Mouse (Mus musculus): ENCODE results near the gene Cdh23. TPM values are rescaled to one million over a fixed set of nuclear protein-coding genes. Genes with fewer than 3 reads are reported as not detected.

Cdh23 gene
- polyA plus RNA-seq, 1 experiment: 0.19 TPM

DNA sequence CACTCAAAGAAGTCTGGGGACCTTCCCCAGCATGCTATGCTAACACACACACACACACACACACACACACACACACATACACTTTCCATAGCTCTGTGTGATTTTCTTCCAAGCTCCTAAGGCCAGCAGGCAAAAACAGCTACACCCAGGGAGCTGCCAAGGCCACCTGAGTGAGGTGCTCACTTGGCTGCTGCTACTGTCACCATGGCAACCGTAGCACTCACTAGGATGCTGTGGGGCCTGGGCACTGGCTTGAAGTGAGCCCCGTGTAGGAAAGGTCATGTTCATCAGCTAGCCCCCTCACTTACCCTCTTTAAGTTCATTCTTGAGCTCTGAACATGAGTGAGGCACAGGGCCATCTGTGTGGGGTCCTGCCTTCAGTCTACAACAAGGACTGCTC, 204.8 kb downstream of the Cdh23 start:
- Histone ChIP-seq H3ac (ENCODE audit: control insufficient read depth, insufficient read length, low read depth) (no peak overlapping the region), H3K27me3 (ENCODE audit: control insufficient read depth, insufficient read depth, insufficient read length) (peaks cover 61% of the 10 kb centered on the region), H3K36me3 (ENCODE audit: control insufficient read depth, insufficient read depth) (no peaks in the 10 kb centered on the region), H3K79me2 (ENCODE audit: control insufficient read depth, insufficient read depth) (no peaks in the 10 kb centered on the region), H3K79me3 (ENCODE audit: low read depth) (no peaks in the 10 kb centered on the region), H3K4me3 (ENCODE audit: insufficient read depth, poor library complexity, severe bottlenecking) (no peak overlapping the region)
- TF ChIP-seq CEBPB (IDR thresholded peaks at IDR 0.05; ENCODE audit: low read depth) (no peak), FOSL1 (IDR thresholded peaks at IDR 0.05; ENCODE audit: insufficient read depth, low read length, poor library complexity, severe bottlenecking) (no peak), MAX (IDR thresholded peaks at IDR 0.05) (no peak), USF1 (IDR thresholded peaks at IDR 0.05; ENCODE audit: low read depth) (no peak)

DNA sequence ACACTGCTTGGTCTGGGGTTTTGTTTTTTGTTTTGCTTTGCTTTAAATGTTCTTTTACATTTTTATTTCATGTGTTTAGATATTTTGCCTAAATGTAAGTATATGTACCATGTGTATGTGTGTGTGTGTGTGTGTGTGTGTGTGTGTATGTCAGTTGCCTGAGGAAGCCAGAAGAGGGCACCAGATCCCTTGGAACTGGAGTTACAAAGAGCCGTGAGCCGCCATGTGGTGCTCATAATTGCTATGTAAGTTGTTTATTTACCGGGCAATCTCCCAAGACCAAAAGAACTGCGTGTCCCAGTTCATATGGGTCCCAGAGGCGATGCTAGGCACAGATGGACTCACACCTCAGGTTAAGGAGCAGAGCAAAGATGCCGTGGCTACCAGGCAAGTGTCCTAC, 214.9 kb downstream of the Cdh23 start:
- no peak overlapping the region for H3ac ChIP-seq (ENCODE audit: control insufficient read depth, insufficient read length, low read depth)
- TF ChIP-seq CEBPB (IDR thresholded peaks at IDR 0.05; ENCODE audit: low read depth) (no peak), CTCF (IDR thresholded peaks at IDR 0.05; ENCODE audit: control insufficient read depth, insufficient read depth, insufficient read length) (no peak), USF1 (IDR thresholded peaks at IDR 0.05; ENCODE audit: low read depth) (no peak), MAX (IDR thresholded peaks at IDR 0.05) (no peak), MYOG (IDR thresholded peaks at IDR 0.05; ENCODE audit: control insufficient read depth, extremely low read depth, insufficient read length) (no peak), MYOD1 (IDR thresholded peaks at IDR 0.05; ENCODE audit: control insufficient read depth, insufficient read length, low read depth) (no peak), FOSL1 (IDR thresholded peaks at IDR 0.05; ENCODE audit: insufficient read depth, low read length, poor library complexity, severe bottlenecking) (no peak)
- H3K27me3 ChIP-seq (ENCODE audit: control insufficient read depth, insufficient read depth, insufficient read length): peaks cover 5% of the 10 kb centered on the region
- H3K4me3 ChIP-seq (ENCODE audit: insufficient read depth, poor library complexity, severe bottlenecking): no peak overlapping the region
- H3K79me3 ChIP-seq (ENCODE audit: low read depth): no peaks in the 10 kb centered on the region
- no peaks in the 10 kb centered on the region for H3K79me2 ChIP-seq (ENCODE audit: control insufficient read depth, insufficient read depth)
- no peaks in the 10 kb centered on the region for H3K36me3 ChIP-seq (ENCODE audit: control insufficient read depth, insufficient read depth)

DNA sequence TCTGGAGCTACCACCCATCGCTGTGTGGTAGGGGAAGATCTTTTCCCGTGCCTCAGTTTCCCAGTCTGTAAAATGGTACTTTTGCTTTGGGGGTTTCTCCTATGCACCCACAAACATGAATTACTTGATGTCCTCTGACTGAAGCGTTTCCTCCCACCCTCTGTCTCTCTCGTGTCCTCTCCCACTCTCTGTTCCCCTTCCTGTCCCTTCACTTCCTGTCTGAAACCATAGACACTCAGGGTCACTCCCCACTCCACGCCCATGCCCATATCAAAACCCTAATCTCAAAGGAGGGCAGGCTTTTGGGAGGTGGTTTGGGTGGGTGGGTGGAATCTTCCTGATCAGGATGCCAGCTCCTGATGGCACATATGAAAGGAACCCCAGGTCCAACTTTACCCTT, 221.7 kb downstream of the Cdh23 start:
- H3K4me3 ChIP-seq (ENCODE audit: insufficient read depth, poor library complexity, severe bottlenecking): no peak overlapping the region
- no peaks in the 10 kb centered on the region for H3K79me2 ChIP-seq (ENCODE audit: control insufficient read depth, insufficient read depth)
- no peak for TF ChIP-seq MYOD1 (IDR thresholded peaks at IDR 0.05; ENCODE audit: control insufficient read depth, insufficient read length, low read depth)
- TF ChIP-seq MAX (IDR thresholded peaks at IDR 0.05): no peak
- H3K27me3 ChIP-seq (ENCODE audit: control insufficient read depth, insufficient read depth, insufficient read length): peaks cover 40% of the 10 kb centered on the region
- no peaks in the 10 kb centered on the region for H3K79me3 ChIP-seq (ENCODE audit: low read depth)
- no peaks in the 10 kb centered on the region for H3K36me3 ChIP-seq (ENCODE audit: control insufficient read depth, insufficient read depth)
- H3ac ChIP-seq (ENCODE audit: control insufficient read depth, insufficient read length, low read depth): no peak overlapping the region

DNA sequence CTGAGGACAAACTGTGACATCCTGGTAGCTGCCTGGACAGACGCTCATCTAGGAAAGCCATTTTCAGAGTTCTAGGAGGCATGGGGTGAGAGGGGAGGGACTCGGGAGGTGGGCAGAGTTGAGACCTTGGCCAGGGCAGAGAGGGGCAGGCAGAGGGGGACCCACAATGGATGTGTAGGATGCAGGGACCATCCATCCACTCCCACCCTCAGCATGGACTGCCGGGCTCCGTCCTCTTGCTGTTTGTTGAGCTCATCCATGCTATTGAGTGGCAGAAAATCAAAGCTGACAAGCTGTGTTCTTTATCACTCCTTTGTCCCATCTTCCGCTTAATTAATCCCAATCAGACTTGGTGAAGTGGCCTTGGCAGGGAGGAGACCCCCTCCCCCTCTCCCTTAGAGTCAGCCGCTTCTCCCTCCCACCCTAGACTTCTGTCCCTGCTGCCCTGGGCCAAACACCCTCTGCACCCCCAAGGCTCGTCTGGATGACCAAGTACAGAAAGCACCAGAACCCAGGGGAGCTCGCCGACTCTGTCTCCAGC, 222.4 kb downstream of the Cdh23 start:
- H3K79me2 ChIP-seq (ENCODE audit: control insufficient read depth, insufficient read depth): no peaks in the 10 kb centered on the region

DNA sequence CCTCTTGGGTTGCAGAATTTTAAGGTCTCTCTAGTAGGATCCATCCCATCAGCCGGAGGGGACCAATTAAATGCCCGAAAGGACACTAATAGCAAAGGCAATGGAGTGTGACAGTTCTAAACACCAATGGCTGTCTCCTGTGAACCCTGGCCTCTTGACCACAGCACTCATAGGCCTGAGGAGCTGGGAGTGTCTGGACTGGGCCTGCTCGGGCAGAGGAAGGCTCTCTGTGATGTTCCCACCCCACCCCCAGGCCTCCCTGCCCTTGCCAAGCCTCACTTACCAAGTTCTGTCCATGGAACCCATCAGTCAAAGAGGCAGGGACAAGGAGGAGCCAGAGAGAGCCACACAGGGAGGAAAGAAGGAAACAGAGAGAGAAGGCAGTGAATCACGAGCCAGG, 228.5 kb downstream of the Cdh23 start:
- Histone ChIP-seq H3K79me2 (ENCODE audit: control insufficient read depth, insufficient read depth) (no peaks in the 10 kb centered on the region), H3K79me3 (ENCODE audit: low read depth) (no peaks in the 10 kb centered on the region), H3K36me3 (ENCODE audit: control insufficient read depth, insufficient read depth) (no peaks in the 10 kb centered on the region), H3ac (ENCODE audit: control insufficient read depth, insufficient read length, low read depth) (no peak overlapping the region), H3K4me3 (ENCODE audit: insufficient read depth, poor library complexity, severe bottlenecking) (no peak overlapping the region), H3K27me3 (ENCODE audit: control insufficient read depth, insufficient read depth, insufficient read length) (peaks cover 54% of the 10 kb centered on the region)
- TF ChIP-seq MYOD1 (IDR thresholded peaks at IDR 0.05; ENCODE audit: control insufficient read depth, insufficient read length, low read depth) (no peak), MAX (IDR thresholded peaks at IDR 0.05) (no peak), USF1 (IDR thresholded peaks at IDR 0.05; ENCODE audit: low read depth) (no peak), CEBPB (IDR thresholded peaks at IDR 0.05; ENCODE audit: low read depth) (no peak), FOSL1 (IDR thresholded peaks at IDR 0.05; ENCODE audit: insufficient read depth, low read length, poor library complexity, severe bottlenecking) (no peak), MYOG (IDR thresholded peaks at IDR 0.05; ENCODE audit: control insufficient read depth, extremely low read depth, insufficient read length) (no peak), CTCF (IDR thresholded peaks at IDR 0.05; ENCODE audit: control insufficient read depth, insufficient read depth, insufficient read length) (no peak)

More for the DNA sequence above, 222.4 kb downstream of the Cdh23 start:
- Histone ChIP-seq H3ac (ENCODE audit: control insufficient read depth, insufficient read length, low read depth) (no peak overlapping the region), H3K79me3 (ENCODE audit: low read depth) (no peaks in the 10 kb centered on the region), H3K4me3 (ENCODE audit: insufficient read depth, poor library complexity, severe bottlenecking) (no peak overlapping the region), H3K27me3 (ENCODE audit: control insufficient read depth, insufficient read depth, insufficient read length) (peaks cover 44% of the 10 kb centered on the region), H3K36me3 (ENCODE audit: control insufficient read depth, insufficient read depth) (no peaks in the 10 kb centered on the region)
- no peak for TF ChIP-seq CEBPB (IDR thresholded peaks at IDR 0.05; ENCODE audit: low read depth)
- no peak for TF ChIP-seq CTCF (IDR thresholded peaks at IDR 0.05; ENCODE audit: control insufficient read depth, insufficient read depth, insufficient read length)
- no peak for TF ChIP-seq FOSL1 (IDR thresholded peaks at IDR 0.05; ENCODE audit: insufficient read depth, low read length, poor library complexity, severe bottlenecking)
- no peak for TF ChIP-seq MYOD1 (IDR thresholded peaks at IDR 0.05; ENCODE audit: control insufficient read depth, insufficient read length, low read depth)
- no peak for TF ChIP-seq USF1 (IDR thresholded peaks at IDR 0.05; ENCODE audit: low read depth)
- TF ChIP-seq MYOG (IDR thresholded peaks at IDR 0.05; ENCODE audit: control insufficient read depth, extremely low read depth, insufficient read length): no peak
- no peak for TF ChIP-seq MAX (IDR thresholded peaks at IDR 0.05)

DNA sequence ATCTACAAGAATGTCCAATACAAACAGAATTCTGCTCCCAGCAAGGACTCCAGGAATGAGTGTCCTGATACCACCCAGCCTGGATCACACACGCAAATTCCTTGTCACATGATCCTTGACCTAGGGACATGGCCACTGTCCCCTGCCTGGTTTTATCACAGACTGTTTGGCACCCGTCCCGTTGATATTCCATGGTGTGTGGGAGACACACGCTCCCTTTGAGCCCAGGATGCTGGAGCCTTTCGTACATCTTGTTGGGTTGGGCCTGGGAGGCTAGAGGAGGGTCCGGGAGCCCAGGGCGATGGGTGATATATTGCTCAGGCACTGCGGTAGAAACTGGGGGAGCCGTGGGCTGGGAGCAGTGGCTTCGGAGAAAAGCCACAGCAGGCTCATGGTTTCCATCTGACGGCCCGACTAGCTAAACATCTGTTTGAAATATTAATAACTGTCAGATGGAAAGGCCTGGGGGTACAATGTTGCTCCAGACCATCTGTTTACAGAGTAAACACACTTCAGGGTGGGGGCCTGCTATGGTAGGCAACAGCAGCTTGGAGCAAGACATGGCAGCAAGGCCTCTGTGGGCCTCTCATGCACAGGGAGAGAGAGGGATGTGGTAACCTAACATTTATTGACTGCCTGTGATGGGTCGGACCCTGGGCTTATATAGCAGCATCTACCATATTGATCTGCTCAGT, 232.2 kb downstream of the Cdh23 start:
- Histone ChIP-seq H3K4me3 (ENCODE audit: insufficient read depth, poor library complexity, severe bottlenecking) (no peak overlapping the region), H3K36me3 (ENCODE audit: control insufficient read depth, insufficient read depth) (no peaks in the 10 kb centered on the region), H3K27me3 (ENCODE audit: control insufficient read depth, insufficient read depth, insufficient read length) (peaks cover 41% of the 10 kb centered on the region), H3K79me2 (ENCODE audit: control insufficient read depth, insufficient read depth) (no peaks in the 10 kb centered on the region), H3K79me3 (ENCODE audit: low read depth) (no peaks in the 10 kb centered on the region), H3ac (ENCODE audit: control insufficient read depth, insufficient read length, low read depth) (no peak overlapping the region)
- TF ChIP-seq MYOG (IDR thresholded peaks at IDR 0.05; ENCODE audit: control insufficient read depth, extremely low read depth, insufficient read length) (no peak), MYOD1 (IDR thresholded peaks at IDR 0.05; ENCODE audit: control insufficient read depth, insufficient read length, low read depth) (no peak), FOSL1 (IDR thresholded peaks at IDR 0.05; ENCODE audit: insufficient read depth, low read length, poor library complexity, severe bottlenecking) (no peak), CTCF (IDR thresholded peaks at IDR 0.05; ENCODE audit: control insufficient read depth, insufficient read depth, insufficient read length) (no peak), CEBPB (IDR thresholded peaks at IDR 0.05; ENCODE audit: low read depth) (no peak), MAX (IDR thresholded peaks at IDR 0.05) (no peak), USF1 (IDR thresholded peaks at IDR 0.05; ENCODE audit: low read depth) (no peak)

Data from C2C12 (cell line).